Comparison of ENCODE assay signal across 9 mouse cellular contexts in genomic region chr14:25488097-25488613, GRCm38 (mm10). TPM values are rescaled to one million over a fixed set of nuclear protein-coding genes. Genes with fewer than 3 reads are reported as not detected.
DNase-seq lines count a peak whose midpoint lies in the region; ATAC-seq lines count a peak whose summit lies in the region.
"Had no signal": no experiment of that assay in that cellular context is flagged by ENCODE, and none has a peak within 500 bp of the region (broad histone marks: within the 10 kb centered on the region; RNA-seq: fewer than 3 reads in every experiment).

No protein-coding gene starts in this region.

- peaks cover 94% of the 10 kb centered on the region for H3K4me1 ChIP-seq in forebrain, embryonic 10.5 days
- H3K4me1 ChIP-seq in forebrain, embryonic 14.5 days (ENCODE audit: control insufficient read depth, insufficient read depth, low read length), result peaks cover 44% of the 10 kb centered on the region

- H3K27me3 ChIP-seq in forebrain, embryonic 10.5 days (ENCODE audit: poor library complexity, severe bottlenecking), result no peaks in the 10 kb centered on the region
- no peaks in the 10 kb centered on the region for H3K27me3 ChIP-seq in forebrain, embryonic 14.5 days (replicated peaks; ENCODE audit: control insufficient read depth, insufficient read depth, low read length)

- ATAC-seq in forebrain, embryonic 14.5 days, result no peak

- no peak overlapping the region for H3K4me2 ChIP-seq in forebrain, embryonic 14.5 days (ENCODE audit: low read length)

- DNase-seq in forebrain, embryonic 10.5 days (ENCODE audit: extremely low spot score, low spot score), result no peak
- DNase-seq in forebrain, embryonic 14.5 days (ENCODE audit: low spot score), result no peak
- peak; percentile 82 for DNase-seq in adrenal gland, adult 8-10 months
- DNase-seq in gastrocnemius, adult 8-10 months (ENCODE audit: low spot score in 2 of 2), result peak; percentile 53 to 81
- DNase-seq in kidney, adult 9 months, result peak; percentile 79
- DNase-seq in lung, postnatal 36 days, result peak; percentile 83
- no peak for DNase-seq in thymus, postnatal 0 days (ENCODE audit: low spot score)
- no peak for DNase-seq in left cerebral cortex, postnatal 36 days (ENCODE audit: low spot score in 2 of 2)

- no peak overlapping the region for H3K4me3 ChIP-seq in forebrain, embryonic 10.5 days
- no peak overlapping the region for H3K4me3 ChIP-seq in forebrain, embryonic 14.5 days (ENCODE audit: low read depth, low read length)
- H3K4me3 ChIP-seq: erythroblast, embryonic 14.5 days had no signal

- 0 out of 2 replicates have a peak overlapping the region, but pooled peaks have one; percentile 13 for H3K27ac ChIP-seq in forebrain, embryonic 10.5 days
- H3K27ac ChIP-seq in forebrain, embryonic 14.5 days (ENCODE audit: low read depth, low read length), result no peak overlapping the region

- 0 out of 2 replicates have a peak, but pooled peaks cover 12% of the 10 kb centered on the region for H3K36me3 ChIP-seq in forebrain, embryonic 10.5 days (replicated peaks)
- H3K36me3 ChIP-seq in forebrain, embryonic 14.5 days (ENCODE audit: control insufficient read depth, insufficient read depth, low read length), result no peaks in the 10 kb centered on the region

- intact Hi-C loops in left cerebral cortex, postnatal 36 days (cut with DNase I), result no loop called here

- WGBS in forebrain, embryonic 10.5 days, result 87% methylated on average over 6 of the region's 6 CpGs
- 87% methylated on average over 6 of the region's 6 CpGs for WGBS in forebrain, embryonic 14.5 days

- H3K9me3 ChIP-seq in forebrain, embryonic 10.5 days, result no peaks in the 10 kb centered on the region
- H3K9me3 ChIP-seq in forebrain, embryonic 14.5 days (replicated peaks; ENCODE audit: control insufficient read depth, low read length), result no peaks in the 10 kb centered on the region

- no peak overlapping the region; the same call in 1 of the 2 replicates for H3K9ac ChIP-seq in forebrain, embryonic 14.5 days (ENCODE audit: low read length)

RNA-seq across cellular contexts. Expression of gene Zmiz1, which starts 29.2 kb away (rescaled TPM):
- 38.8 and 42.5 TPM in 2 replicates for polyA plus RNA-seq in forebrain, embryonic 10.5 days (2016; fragmentation: Nextera tagmentation; extraction: Ambion mirVana)
- 37.0 and 43.8 TPM in 2 replicates for polyA plus RNA-seq in forebrain, embryonic 14.5 days (2014; fragmentation: Nextera tagmentation; extraction: Ambion mirVana)
- 100 to 1,000 TPM in 2 of 4 experiments, 10 to 100 TPM in 2; 90.3 to 192 (median 125) TPM for total RNA-seq in adrenal gland, adult 8-10 months (2022)
- 10 to 100 TPM; 18.5 to 28.7 (median 21.8) TPM for total RNA-seq in gastrocnemius, adult 8-10 months (2022)
- polyA plus RNA-seq in thymus, postnatal 0 days (2015; fragmentation: Nextera tagmentation; extraction: Ambion mirVana), result 19.9 and 26.4 TPM in 2 replicates
- 100 to 1,000 TPM in 1 of 2 experiments, 10 to 100 TPM in 1; 83.9 to 111 TPM for total RNA-seq in left cerebral cortex, postnatal 36 days (2021)

Comparison
In these comparisons a context has a peak if more than half of its experiments do, and no peak if none do; other contexts are left out.
1. DNase-seq: peak in adrenal gland, adult 8-10 months (single experiment), gastrocnemius, adult 8-10 months (2 of 2), kidney, adult 9 months (single experiment) and lung, postnatal 36 days (single experiment); none in forebrain, embryonic 10.5 days (single experiment), forebrain, embryonic 14.5 days (single experiment), thymus, postnatal 0 days (single experiment) and left cerebral cortex, postnatal 36 days (0 of 2).